Comparison of ENCODE assay signal across 13 mouse cellular contexts in the genomic region with DNA sequence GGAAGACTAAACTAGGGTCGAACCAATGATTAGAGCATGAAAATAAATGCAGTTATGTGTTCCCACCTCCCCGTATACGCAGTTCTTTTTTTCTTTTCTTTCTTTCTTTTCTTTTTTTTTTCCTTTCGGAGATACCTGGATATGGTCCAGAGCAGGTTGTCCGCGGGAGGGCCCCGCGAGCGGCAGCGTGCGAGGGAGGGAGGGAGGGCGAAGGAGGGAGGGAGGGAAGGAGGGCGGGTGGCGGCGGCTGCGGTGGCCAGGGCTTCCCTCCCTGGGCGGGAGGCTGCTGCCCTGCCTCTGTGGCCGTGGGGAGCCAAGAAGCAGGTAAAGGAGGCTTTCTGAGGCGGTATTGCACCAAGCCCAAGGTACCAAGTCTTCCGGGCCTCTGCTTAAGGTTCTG. TPM values are rescaled to one million over a fixed set of nuclear protein-coding genes. Genes with fewer than 3 reads are reported as not detected.
DNase-seq lines count a peak whose midpoint lies in the region; ATAC-seq and TF ChIP-seq lines count a peak whose summit lies in the region.
"Had no signal": no experiment of that assay in that cellular context is flagged by ENCODE, and none has a peak within 500 bp of the region (broad histone marks: within the 10 kb centered on the region; RNA-seq: fewer than 3 reads in every experiment).

Hoxc9 (plus strand) TSS at position 269 of the 400 bp plus-strand sequence.

- H3K9ac ChIP-seq in intestine, embryonic 15.5 days = 0 out of 2 replicates have a peak within 1 kb of the TSS, but pooled peaks have one; percentile 8
- no peak within 1 kb of the TSS for H3K9ac ChIP-seq in liver, postnatal 0 days (replicated peaks)
- H3K9ac ChIP-seq in midbrain, embryonic 11.5 days (ENCODE audit: low read length) = no peak within 1 kb of the TSS
- no peak within 1 kb of the TSS for H3K9ac ChIP-seq in forebrain, embryonic 12.5 days

- peak within 1 kb of the TSS; percentile 49 for H3K4me2 ChIP-seq in intestine, embryonic 15.5 days (replicated peaks)
- H3K4me2 ChIP-seq in liver, postnatal 0 days (ENCODE audit: low read depth, low read length) = peak within 1 kb of the TSS; percentile 52
- H3K4me2 ChIP-seq in midbrain, embryonic 11.5 days = no peak within 1 kb of the TSS
- no peak within 1 kb of the TSS for H3K4me2 ChIP-seq in forebrain, embryonic 12.5 days

- no peak for TF ChIP-seq CTCF in kidney, adult 2 months (conservative IDR thresholded peaks at IDR 0.05; ENCODE audit: insufficient read depth, insufficient read length, low read depth, low read length)
- TF ChIP-seq CTCF in G1E (IDR thresholded peaks at IDR 0.05; ENCODE audit: low read depth, low read length) = no peak
- TF ChIP-seq CTCF in liver, postnatal 0 days (IDR thresholded peaks at IDR 0.05; ENCODE audit: low read depth) = no peak

- WGBS in kidney, adult 2 months = 2% methylated on average over 17 of the region's 20 CpGs
- under 1% methylated on average over 19 of the region's 20 CpGs for WGBS in intestine, embryonic 15.5 days
- WGBS in liver, postnatal 0 days (ENCODE audit: insufficient replicate concordance) = 1% methylated on average over 9 of the region's 20 CpGs
- WGBS in midbrain, embryonic 11.5 days = under 1% methylated on average over 16 of the region's 20 CpGs
- WGBS in forebrain, embryonic 12.5 days = 1% methylated on average over 13 of the region's 20 CpGs

- H3K27ac ChIP-seq in kidney, adult 2 months (ENCODE audit: insufficient read depth, low read depth, low read length) = peak within 1 kb of the TSS; percentile 79
- H3K27ac ChIP-seq in intestine, embryonic 15.5 days = no peak within 1 kb of the TSS
- no peak within 1 kb of the TSS for H3K27ac ChIP-seq in liver, postnatal 0 days (ENCODE audit: low read depth)
- no peak within 1 kb of the TSS for H3K27ac ChIP-seq in midbrain, embryonic 11.5 days (ENCODE audit: low read depth, low read length)
- H3K27ac ChIP-seq in forebrain, embryonic 12.5 days = no peak within 1 kb of the TSS

- H3K4me1 ChIP-seq in kidney, adult 2 months (ENCODE audit: control insufficient read depth, insufficient read depth, low read length) = peaks cover 11% of the 10 kb centered on the region
- H3K4me1 ChIP-seq in G1E (ENCODE audit: insufficient read depth, low read depth, low read length) = peaks cover 69% of the 10 kb centered on the region
- no peaks in the 10 kb centered on the region for H3K4me1 ChIP-seq in intestine, embryonic 15.5 days (replicated peaks)
- peaks cover 8% of the 10 kb centered on the region for H3K4me1 ChIP-seq in liver, postnatal 0 days (ENCODE audit: insufficient read depth)
- H3K4me1 ChIP-seq in midbrain, embryonic 11.5 days (ENCODE audit: control insufficient read depth, insufficient read depth, low read length) = no peaks in the 10 kb centered on the region; the same call in 1 of the 2 replicates
- no peaks in the 10 kb centered on the region for H3K4me1 ChIP-seq in forebrain, embryonic 12.5 days

- no peak for TF ChIP-seq EP300 in liver, postnatal 0 days (IDR thresholded peaks at IDR 0.05; ENCODE audit: low read depth)

- H3K9me3 ChIP-seq in G1E (replicated peaks) = no peaks in the 10 kb centered on the region
- H3K9me3 ChIP-seq in intestine, embryonic 15.5 days = no peaks in the 10 kb centered on the region
- no peaks in the 10 kb centered on the region for H3K9me3 ChIP-seq in liver, postnatal 0 days (ENCODE audit: low read length)
- no peaks in the 10 kb centered on the region for H3K9me3 ChIP-seq in midbrain, embryonic 11.5 days (ENCODE audit: control insufficient read depth, low read length)
- H3K9me3 ChIP-seq in forebrain, embryonic 12.5 days = no peaks in the 10 kb centered on the region

- no peak for ATAC-seq in G1E (ENCODE audit: extremely low read depth, insufficient number of reproducible peaks, low FRiP score, poor library complexity, severe bottlenecking)
- no peak for ATAC-seq in intestine, embryonic 15.5 days
- ATAC-seq in liver, postnatal 0 days = no peak
- ATAC-seq in midbrain, embryonic 11.5 days (ENCODE audit: low FRiP score) = no peak
- ATAC-seq in forebrain, embryonic 12.5 days (ENCODE audit: low FRiP score) = no peak
- ATAC-seq: Patski had no signal

- no peak for DNase-seq in kidney, adult 2 months
- DNase-seq in kidney, adult 11 months = no peak
- DNase-seq in G1E (ENCODE audit: low spot score) = peak; percentile 47
- DNase-seq in liver, postnatal 0 days = no peak
- DNase-seq in midbrain, embryonic 11.5 days (ENCODE audit: low spot score, missing footprints) = no peak
- no peak for DNase-seq in retina, postnatal 1 day
- DNase-seq: midbrain, embryonic 14.5 days; right cerebral cortex, postnatal 14 days had no signal

- peak within 1 kb of the TSS; percentile 47 for H3K4me3 ChIP-seq in kidney, adult 2 months (ENCODE audit: insufficient read depth, low read depth, low read length)
- H3K4me3 ChIP-seq in G1E (ENCODE audit: low read depth, low read length) = peak within 1 kb of the TSS; percentile 73
- H3K4me3 ChIP-seq in intestine, embryonic 15.5 days (replicated peaks) = peak within 1 kb of the TSS; percentile 24
- peak within 1 kb of the TSS; percentile 39 for H3K4me3 ChIP-seq in liver, postnatal 0 days (ENCODE audit: low read depth, low read length)
- H3K4me3 ChIP-seq in midbrain, embryonic 11.5 days (ENCODE audit: low read depth, low read length) = no peak within 1 kb of the TSS
- no peak within 1 kb of the TSS for H3K4me3 ChIP-seq in forebrain, embryonic 12.5 days (replicated peaks)

- no peaks in the 10 kb centered on the region for H3K36me3 ChIP-seq in kidney, adult 2 months (ENCODE audit: control insufficient read depth, insufficient read depth, low read length)
- H3K36me3 ChIP-seq in G1E (replicated peaks) = no peaks in the 10 kb centered on the region
- H3K36me3 ChIP-seq in intestine, embryonic 15.5 days = no peaks in the 10 kb centered on the region
- H3K36me3 ChIP-seq in liver, postnatal 0 days (replicated peaks; ENCODE audit: insufficient read depth, low read length) = no peaks in the 10 kb centered on the region
- H3K36me3 ChIP-seq in midbrain, embryonic 11.5 days (ENCODE audit: control insufficient read depth, insufficient read depth, low read length) = no peaks in the 10 kb centered on the region
- no peaks in the 10 kb centered on the region for H3K36me3 ChIP-seq in forebrain, embryonic 12.5 days (replicated peaks)

- no peaks in the 10 kb centered on the region for H3K27me3 ChIP-seq in kidney, adult 2 months (replicated peaks; ENCODE audit: control insufficient read depth, insufficient read depth, low read length)
- peaks cover 49% of the 10 kb centered on the region for H3K27me3 ChIP-seq in G1E (ENCODE audit: insufficient read depth, low read length)
- peaks cover 94% of the 10 kb centered on the region for H3K27me3 ChIP-seq in intestine, embryonic 15.5 days (replicated peaks)
- peaks cover 98% of the 10 kb centered on the region for H3K27me3 ChIP-seq in liver, postnatal 0 days (ENCODE audit: insufficient read depth, low read length)
- peaks cover 98% of the 10 kb centered on the region for H3K27me3 ChIP-seq in midbrain, embryonic 11.5 days (ENCODE audit: control insufficient read depth, insufficient read depth, low read length)
- peaks cover 100% of the 10 kb centered on the region for H3K27me3 ChIP-seq in forebrain, embryonic 12.5 days
- H3K27me3 ChIP-seq: Patski had no signal

- TF ChIP-seq POLR2A in kidney, adult 2 months (IDR thresholded peaks at IDR 0.05; ENCODE audit: low read depth, low read length) = no peak

RNA-seq across cellular contexts. Expression of gene Hoxc9, which starts in this region (rescaled TPM):
- polyA plus RNA-seq in kidney, adult 2 months (2012; rRNA removed) = 5.5 and 7.3 TPM in 2 replicates
- total RNA-seq in G1E (2014; fragmentation: Nextera tagmentation) = 5.0 and 7.9 TPM in 2 replicates
- total RNA-seq in G1E (2017) = 3.3 and 3.9 TPM in 2 replicates
- polyA plus RNA-seq in G1E (2012) = 9.8 and 12.0 TPM in 2 replicates
- 1.3 and 1.4 TPM in 2 replicates for polyA plus RNA-seq in intestine, embryonic 15.5 days (2015; fragmentation: Nextera tagmentation; extraction: Ambion mirVana)
- not detected in 2 replicates for polyA plus RNA-seq in liver, postnatal 0 days (2015; fragmentation: Nextera tagmentation; extraction: Ambion mirVana)
- polyA plus RNA-seq in midbrain, embryonic 11.5 days (2014; fragmentation: Nextera tagmentation; extraction: Ambion mirVana) = not detected in 2 replicates
- not detected in 2 replicates for polyA plus RNA-seq in forebrain, embryonic 12.5 days (2016; fragmentation: Nextera tagmentation; extraction: Ambion mirVana)
- total RNA-seq: granulocyte monocyte progenitor cell, adult 5-6 weeks; layer of hippocampus, postnatal 14 days had no signal
- polyA plus RNA-seq: midbrain, embryonic 14.5 days had no signal

Comparison
In these comparisons a context has a peak if more than half of its experiments do, and no peak if none do; other contexts are left out.
1. H3K4me3 ChIP-seq: peak in kidney, adult 2 months (single experiment), G1E (single experiment), intestine, embryonic 15.5 days (single experiment) and liver, postnatal 0 days (single experiment); none in midbrain, embryonic 11.5 days (single experiment) and forebrain, embryonic 12.5 days (single experiment).
2. H3K4me2 ChIP-seq: peak in intestine, embryonic 15.5 days (single experiment) and liver, postnatal 0 days (single experiment); none in midbrain, embryonic 11.5 days (single experiment) and forebrain, embryonic 12.5 days (single experiment).